Mouse (Mus musculus) thymus, adult 2 months (tissue): ENCODE measurements around the gene Gjd3. TPM values are rescaled to one million over a fixed set of nuclear protein-coding genes. Genes with fewer than 3 reads are reported as not detected.

Experiments used
- DNase-seq: peaks from one replicate; pipeline ENCODE4 v3.0.0; 2021
- H3K27ac ChIP-seq: fragments of 200-500 bp; 2 replicates; pipeline ENCODE4 v1.5.1; 2012; ENCODE audit warnings: low read length, control low read depth; ENCODE audit not compliant: control insufficient read depth, insufficient read depth
- H3K27me3 ChIP-seq: fragments of 200-500 bp; 2 replicates; pipeline ENCODE4 v1.6.1; 2012; ENCODE audit warnings: mild to moderate bottlenecking, low read length, moderate library complexity, mixed read lengths; ENCODE audit not compliant: control insufficient read depth, insufficient read depth
- H3K36me3 ChIP-seq: fragments of 200-500 bp; 2 replicates; pipeline ENCODE4 v1.6.1; 2012; ENCODE audit warnings: mild to moderate bottlenecking, low read length, moderate library complexity; ENCODE audit not compliant: control insufficient read depth, insufficient read depth
- H3K4me1 ChIP-seq: fragments of 200-500 bp; replicated peaks from 2 replicates; pipeline ENCODE4 v1.6.1; 2012; ENCODE audit warnings: low read length; ENCODE audit not compliant: control insufficient read depth, insufficient read depth
- H3K4me3 ChIP-seq: fragments of 200-500 bp; 2 replicates; pipeline ENCODE4 v1.5.1; 2012; ENCODE audit warnings: mild to moderate bottlenecking, low read length, control low read depth, moderate library complexity; ENCODE audit not compliant: control insufficient read depth, insufficient read depth
- CTCF ChIP-seq: fragments of 200-500 bp; IDR thresholded peaks from 2 replicates; pipeline ENCODE4 v1.5.1; 2012; ENCODE audit warnings: mild to moderate bottlenecking, control low read depth, low read length, moderate library complexity, borderline replicate concordance; ENCODE audit not compliant: control insufficient read depth, poor library complexity, insufficient read depth; ENCODE audit errors: extremely low read depth
- POLR2A ChIP-seq: fragments of 200-500 bp; IDR thresholded peaks from 2 replicates; pipeline ENCODE4 v1.6.1; 2012; ENCODE audit warnings: mild to moderate bottlenecking, low read length, control low read depth, moderate library complexity; ENCODE audit not compliant: control insufficient read depth, poor library complexity, insufficient read depth; ENCODE audit errors: extremely low read depth
- WGBS: fragments of 180-500 bp; shearing (Covaris S2); methylation state at CpG from one replicate; pipeline ENCODE4 v1.1.7; 2018; 5-methylcytosine and 5-hydroxymethylcytosine counted together
- polyA plus RNA-seq: library from polyadenylated mRNA; depleted of rRNA; stranded (reverse); fragments of >200 nt; gene quantifications from 2 replicates; pipeline ENCODE4 v1.2.3, GENCODE M21; 2012

The Gjd3 gene
- polyA plus RNA-seq, 1 experiment = 1.3 TPM

- no peak for DNase-seq
- no peak for TF ChIP-seq POLR2A
- TF ChIP-seq CTCF = no peak
- peak overlapping the region; percentile 20; the same call in 1 of the 2 replicates for H3K4me3 ChIP-seq
- H3K27ac ChIP-seq = no peak overlapping the region
- WGBS = 84% methylated on average over 5 of the region's 5 CpGs
- H3K27me3 ChIP-seq = no peaks in the 10 kb centered on the region
- H3K4me1 ChIP-seq = peaks cover 20% of the 10 kb centered on the region
- H3K36me3 ChIP-seq = peaks cover 19% of the 10 kb centered on the region
These were observed 39.6 kb upstream of the Gjd3 start for GRCm38 (mm10) chr11:99022384-99022933.

GRCm38 (mm10) chr11:99019844-99020243 is 37.0 kb upstream of the Gjd3 start:
- H3K4me1 ChIP-seq = peaks cover 9% of the 10 kb centered on the region
- H3K27me3 ChIP-seq = no peaks in the 10 kb centered on the region
- H3K27ac ChIP-seq = no peak overlapping the region
- H3K4me3 ChIP-seq = no peak overlapping the region
- TF ChIP-seq POLR2A (no peak), CTCF (no peak)
- no peak for DNase-seq
- H3K36me3 ChIP-seq = peaks cover 45% of the 10 kb centered on the region
- 97% methylated on average over 6 of the region's 6 CpGs for WGBS

GRCm38 (mm10) chr11:99013856-99014255 is 31.0 kb upstream of the Gjd3 start:
- Histone ChIP-seq H3K27me3 (no peaks in the 10 kb centered on the region), H3K4me3 (no peak overlapping the region), H3K36me3 (peaks cover 95% of the 10 kb centered on the region), H3K27ac (no peak overlapping the region), H3K4me1 (no peaks in the 10 kb centered on the region)
- TF ChIP-seq CTCF (no peak), POLR2A (no peak)
- no peak for DNase-seq
- 95% methylated on average over 1 of the region's 1 CpGs for WGBS

GRCm38 (mm10) chr11:99010706-99011105 is 27.9 kb upstream of the Gjd3 start:
- no peaks in the 10 kb centered on the region for H3K4me1 ChIP-seq
- H3K27ac ChIP-seq = no peak overlapping the region
- H3K27me3 ChIP-seq = no peaks in the 10 kb centered on the region
- H3K36me3 ChIP-seq = peaks cover 92% of the 10 kb centered on the region
- no peak overlapping the region for H3K4me3 ChIP-seq
- DNase-seq = no peak
- no peak for TF ChIP-seq CTCF
- TF ChIP-seq POLR2A = no peak
- WGBS = 97% methylated on average over 5 of the region's 5 CpGs

- no peak for TF ChIP-seq POLR2A
- TF ChIP-seq CTCF = no peak
- H3K27me3 ChIP-seq = no peaks in the 10 kb centered on the region
- DNase-seq = no peak
- H3K36me3 ChIP-seq = peaks cover 88% of the 10 kb centered on the region
- H3K27ac ChIP-seq = no peak overlapping the region
- no peak overlapping the region for H3K4me3 ChIP-seq
- WGBS = 86% methylated on average over 4 of the region's 4 CpGs
- H3K4me1 ChIP-seq = no peaks in the 10 kb centered on the region
These were observed 27.3 kb upstream of the Gjd3 start for GRCm38 (mm10) chr11:99010124-99010523.

GRCm38 (mm10) chr11:99006788-99007187 is 24.0 kb upstream of the Gjd3 start:
- WGBS = 97% methylated on average over 9 of the region's 9 CpGs
- Histone ChIP-seq H3K4me1 (no peaks in the 10 kb centered on the region), H3K27me3 (no peaks in the 10 kb centered on the region), H3K27ac (no peak overlapping the region), H3K36me3 (peaks cover 90% of the 10 kb centered on the region), H3K4me3 (no peak overlapping the region)
- no peak for DNase-seq
- TF ChIP-seq CTCF (no peak), POLR2A (no peak)

- 98% methylated on average over 11 of the region's 11 CpGs for WGBS
- H3K27ac ChIP-seq = no peak overlapping the region
- H3K4me1 ChIP-seq = no peaks in the 10 kb centered on the region
- DNase-seq = no peak
- peaks cover 93% of the 10 kb centered on the region for H3K36me3 ChIP-seq
- no peak for TF ChIP-seq CTCF
- TF ChIP-seq POLR2A = no peak
- no peaks in the 10 kb centered on the region for H3K27me3 ChIP-seq
- no peak overlapping the region for H3K4me3 ChIP-seq
These were observed 16.4 kb upstream of the Gjd3 start for GRCm38 (mm10) chr11:98999243-98999642.
